Mouse (Mus musculus): Measurements from ENCODE around the gene Acvr1c. TPM values are rescaled to one million over a fixed set of nuclear protein-coding genes. Genes with fewer than 3 reads are reported as not detected.

Gene Acvr1c
- 2.3 and 2.4 TPM in 2 replicates for polyA plus RNA-seq (2012; rRNA removed)

GRCm38 (mm10) chr2:58357414-58358131, at the start of gene Acvr1c:
Acvr1c (minus strand) TSS chr2:58357895.
- peak; percentile 56 to 59 for DNase-seq
- Histone ChIP-seq H3K27me3 (ENCODE audit: control insufficient read depth, insufficient read depth, low read length) (no peaks in the 10 kb centered on the region), H3K4me3 (replicated peaks; ENCODE audit: insufficient read depth, low read depth, low read length) (peak within 1 kb of the TSS; percentile 61), H3K4me1 (ENCODE audit: control insufficient read depth, insufficient read depth, low read length) (no peaks in the 10 kb centered on the region), H3K27ac (ENCODE audit: insufficient read depth, low read length) (no peak within 1 kb of the TSS)
- TF ChIP-seq POLR2A (IDR thresholded peaks at IDR 0.05; ENCODE audit: borderline replicate concordance, insufficient read depth, low read length), result no peak
- no peak for TF ChIP-seq CTCF (IDR thresholded peaks at IDR 0.05; ENCODE audit: borderline replicate concordance, insufficient read depth, low read depth, low read length)
- WGBS, result under 1% methylated on average over 64 of the region's 65 CpGs

GRCm38 (mm10) chr2:58403481-58403880, 45.8 kb upstream of the Acvr1c start:
- TF ChIP-seq CTCF (IDR thresholded peaks at IDR 0.05; ENCODE audit: borderline replicate concordance, insufficient read depth, low read depth, low read length) (no peak), POLR2A (IDR thresholded peaks at IDR 0.05; ENCODE audit: borderline replicate concordance, insufficient read depth, low read length) (no peak)
- Histone ChIP-seq H3K27me3 (ENCODE audit: control insufficient read depth, insufficient read depth, low read length) (no peaks in the 10 kb centered on the region), H3K4me3 (replicated peaks; ENCODE audit: insufficient read depth, low read depth, low read length) (no peak overlapping the region), H3K27ac (ENCODE audit: insufficient read depth, low read length) (no peak overlapping the region), H3K4me1 (ENCODE audit: control insufficient read depth, insufficient read depth, low read length) (no peaks in the 10 kb centered on the region)
- no peak for DNase-seq
- WGBS, result 28% methylated on average over 2 of the region's 2 CpGs

GRCm38 (mm10) chr2:58388601-58389000, 30.9 kb upstream of the Acvr1c start:
- whole genome bisulfite sequencing, result 54% methylated on average over 7 of the region's 7 CpGs
- Histone ChIP-seq H3K4me1 (ENCODE audit: control insufficient read depth, insufficient read depth, low read length) (no peaks in the 10 kb centered on the region), H3K4me3 (replicated peaks; ENCODE audit: insufficient read depth, low read depth, low read length) (no peak overlapping the region), H3K27ac (ENCODE audit: insufficient read depth, low read length) (no peak overlapping the region), H3K27me3 (ENCODE audit: control insufficient read depth, insufficient read depth, low read length) (no peaks in the 10 kb centered on the region)
- TF ChIP-seq CTCF (IDR thresholded peaks at IDR 0.05; ENCODE audit: borderline replicate concordance, insufficient read depth, low read depth, low read length), result no peak
- TF ChIP-seq POLR2A (IDR thresholded peaks at IDR 0.05; ENCODE audit: borderline replicate concordance, insufficient read depth, low read length), result no peak
- no peak for DNase-seq

- Histone ChIP-seq H3K4me3 (replicated peaks; ENCODE audit: insufficient read depth, low read depth, low read length) (no peak overlapping the region), H3K4me1 (ENCODE audit: control insufficient read depth, insufficient read depth, low read length) (no peaks in the 10 kb centered on the region), H3K27ac (ENCODE audit: insufficient read depth, low read length) (no peak overlapping the region), H3K27me3 (ENCODE audit: control insufficient read depth, insufficient read depth, low read length) (no peaks in the 10 kb centered on the region; the same call in 1 of the 2 replicates)
- DNase-seq, result no peak
- 45% methylated on average over 5 of the region's 5 CpGs for WGBS
- TF ChIP-seq CTCF (IDR thresholded peaks at IDR 0.05; ENCODE audit: borderline replicate concordance, insufficient read depth, low read depth, low read length), result no peak
Observed at GRCm38 (mm10) chr2:58380020-58380419, 22.3 kb upstream of the Acvr1c start.

GRCm38 (mm10) chr2:58379475-58379874, 21.8 kb upstream of the Acvr1c start:
- H3K4me1 ChIP-seq (ENCODE audit: control insufficient read depth, insufficient read depth, low read length), result no peaks in the 10 kb centered on the region
- no peaks in the 10 kb centered on the region; the same call in 1 of the 2 replicates for H3K27me3 ChIP-seq (ENCODE audit: control insufficient read depth, insufficient read depth, low read length)
- TF ChIP-seq CTCF (IDR thresholded peaks at IDR 0.05; ENCODE audit: borderline replicate concordance, insufficient read depth, low read depth, low read length) (no peak), POLR2A (IDR thresholded peaks at IDR 0.05; ENCODE audit: borderline replicate concordance, insufficient read depth, low read length) (no peak)
- 22% methylated on average over 1 of the region's 1 CpGs for WGBS
- no peak for DNase-seq
- no peak overlapping the region for H3K27ac ChIP-seq (ENCODE audit: insufficient read depth, low read length)
- H3K4me3 ChIP-seq (replicated peaks; ENCODE audit: insufficient read depth, low read depth, low read length), result no peak overlapping the region

GRCm38 (mm10) chr2:58377417-58378130, 19.9 kb upstream of the Acvr1c start:
- no peak overlapping the region for H3K4me3 ChIP-seq (replicated peaks; ENCODE audit: insufficient read depth, low read depth, low read length)
- no peak for TF ChIP-seq CTCF (IDR thresholded peaks at IDR 0.05; ENCODE audit: borderline replicate concordance, insufficient read depth, low read depth, low read length)
- TF ChIP-seq POLR2A (IDR thresholded peaks at IDR 0.05; ENCODE audit: borderline replicate concordance, insufficient read depth, low read length), result no peak
- WGBS, result 54% methylated on average over 9 of the region's 9 CpGs
- no peaks in the 10 kb centered on the region; the same call in 1 of the 2 replicates for H3K27me3 ChIP-seq (ENCODE audit: control insufficient read depth, insufficient read depth, low read length)
- no peaks in the 10 kb centered on the region for H3K4me1 ChIP-seq (ENCODE audit: control insufficient read depth, insufficient read depth, low read length)
- H3K27ac ChIP-seq (ENCODE audit: insufficient read depth, low read length), result no peak overlapping the region
- no peak for DNase-seq

- Histone ChIP-seq H3K27me3 (ENCODE audit: control insufficient read depth, insufficient read depth, low read length) (no peaks in the 10 kb centered on the region), H3K4me3 (replicated peaks; ENCODE audit: insufficient read depth, low read depth, low read length) (no peak overlapping the region), H3K27ac (ENCODE audit: insufficient read depth, low read length) (no peak overlapping the region), H3K4me1 (ENCODE audit: control insufficient read depth, insufficient read depth, low read length) (no peaks in the 10 kb centered on the region)
- WGBS, result 40% methylated on average over 3 of the region's 3 CpGs
- no peak for TF ChIP-seq POLR2A (IDR thresholded peaks at IDR 0.05; ENCODE audit: borderline replicate concordance, insufficient read depth, low read length)
- TF ChIP-seq CTCF (IDR thresholded peaks at IDR 0.05; ENCODE audit: borderline replicate concordance, insufficient read depth, low read depth, low read length), result no peak
- no peak for DNase-seq
Observed at GRCm38 (mm10) chr2:58366196-58366595, 8.5 kb upstream of the Acvr1c start.

Data from cerebellum, adult 2 months (tissue).